Mouse (Mus musculus) inflammation-experienced regulatory T-cells (primary cell): ENCODE results near the gene Sult2a2. TPM values are rescaled to one million over a fixed set of nuclear protein-coding genes. Genes with fewer than 3 reads are reported as not detected.

Experiments
- polyA plus RNA-seq, 2 experiments: library from polyadenylated mRNA; unstranded; fragments of 100-300 nt; shearing (Covaris generic); gene quantifications; one replicate each; pipeline ENCODE4 v1.2.1; 2017

Sult2a2 gene
- polyA plus RNA-seq = not detected

DNA sequence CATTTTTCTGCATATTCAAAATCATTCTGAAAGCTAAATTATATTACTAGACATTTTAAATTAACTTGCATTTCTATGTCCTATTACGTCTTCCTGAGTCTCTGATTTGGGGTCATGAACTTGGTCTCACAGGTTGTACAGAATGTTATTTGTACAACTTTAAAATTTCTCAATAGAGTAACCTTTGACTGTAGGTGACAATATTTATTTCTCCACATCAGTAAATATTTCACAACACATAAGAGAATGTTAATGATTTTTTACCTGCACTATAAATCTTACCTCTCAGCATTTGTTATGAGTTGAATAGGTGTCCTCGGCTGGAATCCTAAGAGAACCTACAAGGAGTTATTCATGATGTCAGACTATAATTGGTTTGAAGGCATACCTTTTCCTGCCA is at the start of gene Sult2a2:
Gene Sult2a2 (plus strand): TSS at position 301 of the 400 bp plus-strand sequence.

Other genes starting within 250 kb of the Sult2a2 start
- not detected for gene Bsph2, start 162.4 kb upstream of the Sult2a2 start, polyA plus RNA-seq
- gene Sult2a5, start 109.5 kb upstream of the Sult2a2 start, polyA plus RNA-seq = not detected
- gene Sult2a1, start 103.9 kb downstream of the Sult2a2 start, polyA plus RNA-seq = under 1 TPM in 1 of 2 experiments, not detected in 1; 0.28 TPM